Mouse (Mus musculus): ENCODE results near the gene Gm19426.

GRCm38 (mm10) chr2:84758542-84759127, 15.2 kb upstream of the Gm19426 start:
- no peak for TF ChIP-seq FLI1 (IDR thresholded peaks at IDR 0.05; ENCODE audit: low read length)
- no peak for TF ChIP-seq GATA1 (IDR thresholded peaks at IDR 0.05; ENCODE audit: borderline replicate concordance, low read length)
